Mouse (Mus musculus) effector memory CD4-positive, alpha-beta T cell, adult 7 months (primary cell): ENCODE results near the gene 4930435E12Rik. TPM values are rescaled to one million over a fixed set of nuclear protein-coding genes. Genes with fewer than 3 reads are reported as not detected.

Experiments
- polyA plus RNA-seq: library from polyadenylated mRNA; unstranded; fragments of 100-300 nt; shearing (Covaris generic); gene quantifications from one replicate; pipeline ENCODE4 v1.2.1, GENCODE M21; 2017

4930435E12Rik gene
- not detected for polyA plus RNA-seq

GRCm38 (mm10) chr16:38828649-38829048, at the start of gene 4930435E12Rik:
TSS of gene 4930435E12Rik (minus strand) at chr16:38828749.

DNA sequence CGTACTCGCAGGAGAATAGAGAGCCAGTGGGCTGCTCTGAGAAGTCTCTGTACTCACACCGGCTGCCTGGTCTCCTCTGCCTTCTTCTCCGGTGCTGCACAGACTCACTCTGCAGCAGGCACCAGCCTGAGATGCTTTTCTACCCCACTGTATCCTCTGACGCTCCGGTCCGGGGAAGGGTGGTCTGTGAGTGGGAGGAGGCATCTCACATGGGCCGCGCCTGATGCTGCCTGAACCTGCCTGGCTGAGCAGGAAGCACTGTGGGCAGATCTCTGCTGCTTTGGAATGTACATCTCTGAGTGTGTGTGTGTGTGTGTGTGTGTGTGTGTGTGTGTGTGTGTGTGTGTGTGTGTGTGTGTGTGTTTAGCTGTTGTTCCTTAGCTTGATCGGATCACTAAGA, 28.5 kb downstream of the 4930435E12Rik start, which contains the start of gene Upk1b:
Upk1b (minus strand) TSS at position 238 of the 400 bp plus-strand sequence.

Other genes with a start within 250 kb of the 4930435E12Rik start
- 64.9 TPM for gene Arhgap31, start 115.5 kb downstream of the 4930435E12Rik start, polyA plus RNA-seq
- 1.7 TPM for gene B4galt4, start 86.5 kb downstream of the 4930435E12Rik start, polyA plus RNA-seq
- not detected for gene Upk1b, start 28.4 kb downstream of the 4930435E12Rik start, polyA plus RNA-seq
- gene Igsf11, start 63.9 kb upstream of the 4930435E12Rik start, polyA plus RNA-seq: not detected